Mouse (Mus musculus) midbrain, embryonic 14.5 days (tissue): ENCODE measurements around the gene 6330403K07Rik. TPM values are rescaled to one million over a fixed set of nuclear protein-coding genes. Genes with fewer than 3 reads are reported as not detected.
A peak's percentile ranks its signal among the peaks of the same experiment; 100 is the strongest.

ENCODE experiments used
- ATAC-seq: fragments of 200-750 bp; cut with Nextera tagmentation; 2 replicates; pipeline ENCODE4 v1.8.0; 2017; ENCODE audit warnings: moderate number of reproducible peaks, moderate library complexity; ENCODE audit not compliant: low FRiP score, low TSS enrichment
- DNase-seq: peaks from one replicate; pipeline ENCODE4 v3.0.0-alpha.2; 2015
- H3K27ac ChIP-seq: fragments of 300-500 bp; sonication (generic); replicated peaks from 2 replicates; pipeline ENCODE4 v1.5.1; 2014; ENCODE audit warnings: mild to moderate bottlenecking, low read depth, low read length, moderate library complexity
- H3K27me3 ChIP-seq: fragments of 300-500 bp; sonication (generic); 2 replicates; pipeline ENCODE4 v1.6.1; 2014; ENCODE audit warnings: low read length, control low read depth, mixed read lengths; ENCODE audit not compliant: control insufficient read depth, insufficient read depth
- H3K36me3 ChIP-seq: fragments of 300-500 bp; sonication (generic); 2 replicates; pipeline ENCODE4 v1.6.1; 2014; ENCODE audit warnings: low read length, control low read depth; ENCODE audit not compliant: control insufficient read depth, insufficient read depth
- H3K4me1 ChIP-seq: fragments of 300-500 bp; sonication (generic); 2 replicates; pipeline ENCODE4 v1.6.1; 2014; ENCODE audit warnings: mild to moderate bottlenecking, antibody characterized with exemption, low read length, control low read depth; ENCODE audit not compliant: control insufficient read depth, insufficient read depth
- H3K4me2 ChIP-seq: fragments of 300-500 bp; sonication (generic); 2 replicates; pipeline ENCODE4 v1.6.1; 2014; ENCODE audit warnings: mild to moderate bottlenecking, low read length, moderate library complexity
- H3K4me3 ChIP-seq: fragments of 300-500 bp; sonication (generic); replicated peaks from 2 replicates; pipeline ENCODE4 v1.5.1; 2014; ENCODE audit warnings: low read depth, low read length
- H3K9ac ChIP-seq: fragments of 300-500 bp; sonication (generic); replicated peaks from 2 replicates; pipeline ENCODE4 v1.6.1; 2014; ENCODE audit warnings: mild to moderate bottlenecking, low read length, moderate library complexity
- H3K9me3 ChIP-seq: fragments of 300-500 bp; sonication (generic); 2 replicates; pipeline ENCODE4 v1.6.1; 2016; ENCODE audit warnings: low read length, control low read depth, mixed read lengths; ENCODE audit not compliant: control insufficient read depth
- WGBS: fragments of 180-500 bp; shearing (Covaris S2); extraction: QIAGEN DNeasy Blood & Tissue Kit; methylation state at CpG from one replicate; pipeline ENCODE4 v1.1.7; 2014; 5-methylcytosine and 5-hydroxymethylcytosine counted together
- polyA plus RNA-seq: library from polyadenylated mRNA; unstranded; fragments of >200 nt; fragmentation: Nextera tagmentation; extraction: Ambion mirVana; gene quantifications from 2 replicates; pipeline ENCODE4 v1.2.1, GENCODE M21; 2014

Gene 6330403K07Rik
- polyA plus RNA-seq, 1 experiment from 2014 or later = 317 TPM

- WGBS = under 1% methylated on average over 71 of the region's 71 CpGs
- no peaks in the 10 kb centered on the region for H3K27me3 ChIP-seq
- peak within 1 kb of the TSS; percentile 96 for H3K4me3 ChIP-seq
- H3K27ac ChIP-seq = peak within 1 kb of the TSS; percentile 83
- peak within 1 kb of the TSS; percentile 90 for H3K9ac ChIP-seq
- H3K9me3 ChIP-seq = no peaks in the 10 kb centered on the region
- DNase-seq (peak; percentile 98), ATAC-seq (peak; percentile 100)
- H3K36me3 ChIP-seq = peaks cover 6% of the 10 kb centered on the region; the same call in 1 of the 2 replicates
- peak within 1 kb of the TSS; percentile 74 for H3K4me2 ChIP-seq
- H3K4me1 ChIP-seq = peaks cover 27% of the 10 kb centered on the region
These were observed 13.9 kb downstream of the 6330403K07Rik start, which contains the start of the genes Mis12 and Derl2 for GRCm38 (mm10) chr11:71019201-71020068. TSS of gene Mis12 (plus strand) at chr11:71019611. TSS of gene Derl2 (minus strand) at chr11:71019841.

DNA sequence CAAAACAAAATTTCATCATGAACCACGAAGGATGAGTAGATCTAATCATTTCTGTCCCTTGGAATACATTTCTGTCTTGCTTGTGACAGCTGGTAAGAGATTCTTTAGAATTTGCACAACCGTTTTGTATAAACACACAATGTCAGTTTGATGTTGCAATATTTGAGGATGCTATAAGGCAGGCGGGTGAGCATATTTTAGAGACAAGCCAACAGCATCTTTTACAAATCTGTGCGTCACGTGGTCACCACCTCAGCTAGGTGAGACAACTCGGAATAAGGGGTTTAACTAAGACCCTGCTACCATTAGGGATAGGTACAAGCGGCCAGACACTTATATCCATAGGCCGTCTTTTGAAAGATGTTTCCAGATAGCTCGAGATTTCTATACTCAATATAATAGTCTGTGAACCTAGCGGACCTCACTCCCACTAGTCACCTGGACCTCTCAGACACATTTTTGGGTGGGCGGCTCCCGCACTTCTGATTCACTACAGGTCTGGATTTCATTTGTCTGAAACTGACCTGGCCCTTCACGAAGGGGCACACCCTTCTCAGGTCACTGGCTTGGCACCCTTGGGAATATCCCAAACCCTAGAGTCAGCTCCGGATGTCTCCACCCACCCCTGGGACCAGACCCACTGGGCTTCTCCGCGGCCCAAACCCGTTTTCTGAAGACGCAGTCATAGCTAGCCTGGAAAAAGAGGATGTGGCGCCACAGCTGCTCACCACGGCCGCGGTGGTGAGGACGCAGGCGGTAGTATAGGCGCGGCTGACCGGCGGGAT, 14.7 kb downstream of the 6330403K07Rik start:
- peaks cover 27% of the 10 kb centered on the region for H3K4me1 ChIP-seq
- H3K4me2 ChIP-seq = peak overlapping the region; percentile 74
- 6% methylated on average over 28 of the region's 28 CpGs for WGBS
- H3K36me3 ChIP-seq = 0 out of 2 replicates have a peak, but pooled peaks cover 11% of the 10 kb centered on the region
- H3K27me3 ChIP-seq = no peaks in the 10 kb centered on the region
- H3K4me3 ChIP-seq = peak overlapping the region; percentile 96
- H3K27ac ChIP-seq = peak overlapping the region; percentile 83
- H3K9ac ChIP-seq = peak overlapping the region; percentile 90
- no peaks in the 10 kb centered on the region for H3K9me3 ChIP-seq
- DNase-seq (no peak), ATAC-seq (no peak; the same call in 1 of the 2 replicates)

DNA sequence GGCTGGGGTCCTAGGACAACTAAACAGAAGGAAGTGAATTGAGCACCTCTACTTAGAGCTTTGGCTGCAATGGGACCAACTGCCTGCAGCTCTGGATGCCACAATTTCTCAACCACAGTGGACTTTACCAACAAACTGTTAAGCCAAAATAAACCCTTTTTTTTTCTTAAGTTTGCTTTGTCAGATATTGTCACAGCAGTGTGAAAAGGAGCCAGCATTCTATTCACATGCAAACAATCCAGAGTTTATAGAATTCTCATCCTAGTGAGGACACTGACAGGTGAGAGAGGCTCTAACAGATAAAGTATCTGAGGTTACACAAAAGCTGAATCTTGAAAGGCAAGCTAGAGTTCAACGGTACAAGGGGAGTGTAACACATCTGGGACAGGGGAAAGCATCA, 16.3 kb downstream of the 6330403K07Rik start:
- 92% methylated on average over 1 of the region's 1 CpGs for whole genome bisulfite sequencing
- DNase-seq (no peak), ATAC-seq (no peak)
- peaks cover 20% of the 10 kb centered on the region for H3K36me3 ChIP-seq
- no peaks in the 10 kb centered on the region for H3K9me3 ChIP-seq
- peaks cover 27% of the 10 kb centered on the region for H3K4me1 ChIP-seq
- no peak overlapping the region for H3K27ac ChIP-seq
- H3K4me2 ChIP-seq = no peak overlapping the region
- no peak overlapping the region for H3K9ac ChIP-seq
- no peaks in the 10 kb centered on the region for H3K27me3 ChIP-seq
- no peak overlapping the region for H3K4me3 ChIP-seq

- ATAC-seq (no peak), DNase-seq (no peak)
- 97% methylated on average over 7 of the region's 7 CpGs for WGBS
- Histone ChIP-seq H3K4me3 (no peak overlapping the region), H3K9ac (no peak overlapping the region), H3K36me3 (peaks cover 58% of the 10 kb centered on the region), H3K9me3 (no peaks in the 10 kb centered on the region), H3K4me1 (peaks cover 11% of the 10 kb centered on the region), H3K27ac (no peak overlapping the region), H3K4me2 (no peak overlapping the region), H3K27me3 (no peaks in the 10 kb centered on the region)
These were observed 20.6 kb downstream of the 6330403K07Rik start for GRCm38 (mm10) chr11:71012743-71013142.

GRCm38 (mm10) chr11:71008321-71008720, 25.0 kb downstream of the 6330403K07Rik start:
- no peak for ATAC-seq
- 96% methylated on average over 3 of the region's 3 CpGs for WGBS
- no peak overlapping the region for H3K4me3 ChIP-seq
- H3K9me3 ChIP-seq = no peaks in the 10 kb centered on the region
- no peaks in the 10 kb centered on the region for H3K27me3 ChIP-seq
- H3K9ac ChIP-seq = no peak overlapping the region
- DNase-seq = no peak
- H3K36me3 ChIP-seq = peaks cover 48% of the 10 kb centered on the region
- no peak overlapping the region for H3K27ac ChIP-seq
- H3K4me1 ChIP-seq = peaks cover 8% of the 10 kb centered on the region
- no peak overlapping the region for H3K4me2 ChIP-seq

DNA sequence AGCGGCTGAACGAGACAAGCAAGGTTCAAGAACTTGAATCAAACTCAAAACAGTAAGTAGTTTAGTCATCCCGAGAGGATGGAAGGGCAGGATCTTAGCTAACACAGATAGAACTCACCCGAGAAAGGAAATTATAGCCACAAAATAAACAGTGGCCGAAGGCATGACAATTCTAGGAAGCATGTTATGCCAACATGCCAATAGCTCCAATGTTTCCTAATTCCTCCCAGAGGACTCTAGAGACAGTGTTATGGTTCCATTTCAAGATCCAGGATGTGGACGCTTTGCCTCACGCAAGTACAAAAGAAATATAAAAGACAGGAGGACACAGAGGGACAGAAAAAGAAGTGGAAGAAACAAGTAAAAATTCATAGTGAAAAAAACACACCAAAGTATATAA, 25.5 kb downstream of the 6330403K07Rik start:
- Histone ChIP-seq H3K9ac (no peak overlapping the region), H3K4me1 (peaks cover 13% of the 10 kb centered on the region), H3K27ac (no peak overlapping the region), H3K27me3 (no peaks in the 10 kb centered on the region), H3K4me2 (no peak overlapping the region), H3K9me3 (no peaks in the 10 kb centered on the region), H3K36me3 (peaks cover 46% of the 10 kb centered on the region), H3K4me3 (no peak overlapping the region)
- WGBS = 96% methylated on average over 7 of the region's 7 CpGs
- no peak for ATAC-seq
- no peak for DNase-seq

DNA sequence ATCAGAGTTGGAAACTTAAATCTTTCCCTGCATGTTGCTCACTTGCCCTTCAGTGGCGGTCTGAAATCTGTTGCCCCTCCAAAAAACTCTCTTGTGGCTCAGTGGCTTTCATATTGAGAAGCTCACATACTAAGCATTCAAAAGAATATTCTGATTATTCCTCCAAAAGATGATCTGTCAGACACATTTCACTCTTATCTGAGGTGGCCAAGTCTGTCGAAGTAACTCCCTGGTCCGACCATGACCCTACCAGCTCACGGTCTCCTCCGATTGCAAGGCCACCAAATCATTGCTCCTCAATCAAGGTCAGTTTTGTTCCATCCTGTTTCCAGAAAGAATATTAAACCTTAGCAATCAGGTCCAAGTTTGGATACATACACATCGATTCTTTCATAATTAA, 26.3 kb downstream of the 6330403K07Rik start:
- Histone ChIP-seq H3K9me3 (no peaks in the 10 kb centered on the region), H3K9ac (no peak overlapping the region), H3K27me3 (no peaks in the 10 kb centered on the region), H3K4me1 (peaks cover 15% of the 10 kb centered on the region), H3K4me3 (no peak overlapping the region), H3K27ac (no peak overlapping the region), H3K4me2 (no peak overlapping the region), H3K36me3 (peaks cover 38% of the 10 kb centered on the region)
- ATAC-seq = no peak
- 96% methylated on average over 6 of the region's 6 CpGs for WGBS
- no peak for DNase-seq

DNA sequence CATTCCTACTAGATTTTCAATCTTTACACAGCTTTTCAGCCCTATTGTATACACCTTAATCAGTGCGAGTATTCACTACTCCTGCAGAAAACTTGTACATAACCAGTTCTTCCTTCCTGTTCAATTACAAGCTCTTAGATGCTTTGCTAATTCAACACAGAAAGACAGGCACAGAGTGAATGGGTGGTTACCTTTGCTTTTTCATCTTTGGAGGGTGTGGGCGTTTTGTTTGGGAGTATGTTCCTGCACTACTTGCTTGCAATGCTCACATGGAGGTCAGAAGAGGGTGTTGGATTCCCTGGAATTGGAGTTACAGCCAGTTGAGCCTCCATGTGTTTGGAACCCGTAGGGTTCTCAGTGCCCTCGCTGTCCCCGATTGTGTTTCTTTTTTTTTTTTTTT, 28.3 kb downstream of the 6330403K07Rik start:
- DNase-seq (no peak), ATAC-seq (no peak)
- Histone ChIP-seq H3K4me1 (peaks cover 15% of the 10 kb centered on the region), H3K4me2 (peak overlapping the region; percentile 60), H3K9ac (peak overlapping the region; percentile 44; the same call in 1 of the 2 replicates), H3K27ac (peak overlapping the region; percentile 61), H3K36me3 (peaks cover 22% of the 10 kb centered on the region), H3K27me3 (no peaks in the 10 kb centered on the region), H3K9me3 (no peaks in the 10 kb centered on the region), H3K4me3 (peak overlapping the region; percentile 82)
- 66% methylated on average over 5 of the region's 5 CpGs for WGBS
